Comparison of ENCODE assay signal across 26 mouse cellular contexts in genomic region chr4:141343515-141343914, GRCm38 (mm10). TPM values are rescaled to one million over a fixed set of nuclear protein-coding genes. Genes with fewer than 3 reads are reported as not detected.
"Had no signal": no experiment of that assay in that cellular context is flagged by ENCODE, and none has a peak within 500 bp of the region (broad histone marks: within the 10 kb centered on the region; RNA-seq: fewer than 3 reads in every experiment).

No protein-coding gene starts in this region.

- H3K27ac ChIP-seq: kidney, embryonic 15.5 days; left cerebral cortex, adult 2 months; limb, embryonic 10.5 days; limb, embryonic 13.5 days; liver, embryonic 13.5 days; stomach, postnatal 0 days had no signal

- H3K27me3 ChIP-seq: kidney, embryonic 15.5 days; limb, embryonic 13.5 days had no signal

- DNase-seq: kidney, adult 11 months; kidney, adult 8-10 months; kidney, postnatal 10 days; kidney, postnatal 36 days; layer of hippocampus, postnatal 36 days; liver; liver, embryonic 13.5 days; lung, adult 2 months; lung, postnatal 14 days; lung, postnatal 4 days; thymus, adult 2 months; thymus, postnatal 14 days; thymus, postnatal 4 days had no signal

- H3K36me3 ChIP-seq: kidney, embryonic 15.5 days; limb, embryonic 10.5 days; limb, embryonic 13.5 days; liver, embryonic 13.5 days had no signal

- H3K9me3 ChIP-seq: kidney, embryonic 15.5 days; limb, embryonic 10.5 days; limb, embryonic 13.5 days; liver, embryonic 13.5 days had no signal

- H3K4me2 ChIP-seq: kidney, embryonic 15.5 days; limb, embryonic 13.5 days; liver, embryonic 13.5 days had no signal

- H3K4me1 ChIP-seq: liver, embryonic 13.5 days had no signal

- H3K9ac ChIP-seq: kidney, embryonic 15.5 days; limb, embryonic 13.5 days; liver, embryonic 13.5 days had no signal

- H3K4me3 ChIP-seq: kidney, embryonic 15.5 days; left cerebral cortex, adult 2 months; limb, embryonic 10.5 days; limb, embryonic 13.5 days; liver, embryonic 13.5 days had no signal

- ATAC-seq: midbrain, embryonic 16.5 days had no signal

RNA-seq across cellular contexts. Expression of gene Fam131c, which starts 24.5 kb away (rescaled TPM):
- total RNA-seq: megakaryocyte progenitor cell, adult 5-6 weeks; megakaryocyte-erythroid progenitor cell, adult 5-6 weeks had no signal
- polyA plus RNA-seq: liver, embryonic 16.5 days had no signal

RNA-seq across cellular contexts. Expression of gene Clcnka, which starts 55.0 kb away (rescaled TPM):
- total RNA-seq: layer of hippocampus, adult 8-10 months; layer of hippocampus, postnatal 10 days; layer of hippocampus, postnatal 36 days; left cerebral cortex, postnatal 14 days; megakaryocyte progenitor cell, adult 5-6 weeks; megakaryocyte-erythroid progenitor cell, adult 5-6 weeks had no signal
- polyA plus RNA-seq: liver, embryonic 13.5 days; lung, adult 2 months; neural tube, embryonic 11.5 days; stomach, postnatal 0 days had no signal
